Mouse (Mus musculus): ENCODE measurements around the gene Pramel1. TPM values are rescaled to one million over a fixed set of nuclear protein-coding genes. Genes with fewer than 3 reads are reported as not detected.
"Not testable (repeated sequence)": the region's sequence is repeated elsewhere in the genome, so short reads cannot be mapped to it uniquely, and the experiment has no call there.

Pramel1 gene
- polyA plus RNA-seq (2021) = not detected

- DNase-seq (ENCODE audit: low read depth, low spot score) (no peak), ATAC-seq (no peak)
- TF ChIP-seq CTCF (IDR thresholded peaks at IDR 0.05) = no peak
- CTCF ChIA-PET = no interaction called here
- in situ Hi-C loops (cut with MboI; ENCODE audit: low pct_unique_long_range_greater_than_20kb) = no loop called here
- POLR2A ChIA-PET = no interaction called here
- no peaks in the 10 kb centered on the region for H3K27me3 ChIP-seq
Measured at GRCm38 (mm10) chr4:143394181-143394580, at the start of gene Pramel1. Pramel1 (plus strand) TSS chr4:143394428.

DNA sequence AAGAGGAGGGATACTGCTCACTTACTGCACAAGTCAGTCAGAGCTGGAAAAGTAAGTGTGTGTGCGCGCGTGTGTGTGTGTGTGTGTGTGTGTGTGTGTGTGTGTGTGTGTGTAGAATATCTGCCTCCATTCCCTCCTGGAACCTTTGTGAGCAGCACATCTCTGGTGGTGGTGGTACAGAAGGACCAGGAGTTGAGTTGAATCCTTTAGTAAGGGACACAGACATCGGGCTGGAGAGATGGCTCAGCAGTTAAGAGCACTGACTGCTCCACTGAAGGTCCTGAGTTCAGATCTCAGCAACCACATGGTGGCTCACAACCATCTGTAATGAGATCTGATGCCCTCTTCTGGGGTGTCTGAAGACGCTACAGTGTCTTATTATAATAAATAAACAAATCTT, 48.7 kb upstream of the Pramel1 start:
- POLR2A ChIA-PET = not testable (repeated sequence)

DNA sequence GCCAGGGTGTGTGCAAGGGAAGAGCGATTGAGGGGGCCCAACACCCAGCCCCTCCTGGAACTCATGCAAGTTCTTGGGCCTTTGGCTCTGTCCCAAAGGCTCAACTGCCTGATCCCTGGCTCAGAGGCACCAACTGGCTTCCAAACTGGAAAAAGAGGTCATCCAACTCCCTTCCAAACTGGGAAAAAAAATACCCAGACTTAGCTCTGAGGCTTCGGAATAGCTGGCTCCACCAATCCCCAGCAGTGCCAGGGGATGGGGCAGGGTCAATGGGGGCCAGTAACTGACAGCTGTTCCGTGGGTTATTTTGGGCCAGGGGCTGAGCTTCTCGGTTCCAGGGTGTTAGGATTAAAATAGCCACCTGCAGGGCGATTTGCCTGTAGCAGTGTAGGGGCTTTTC, 45.5 kb upstream of the Pramel1 start:
- no peak for ATAC-seq
- ChIA-PET POLR2A (interaction anchor here (0.6 kb wide), 1 partner anchor 24 kb away, joined by 3 read pairs; no protein-coding TSS in a partner anchor), CTCF (interaction anchor here (0.9 kb wide), 1 partner anchor 12 kb away, joined by 3 read pairs; no protein-coding TSS in a partner anchor)
- peaks cover 13% of the 10 kb centered on the region for H3K27me3 ChIP-seq
- in situ Hi-C loops (cut with MboI; ENCODE audit: low pct_unique_long_range_greater_than_20kb) = no loop called here
- DNase-seq (ENCODE audit: low read depth, low spot score) = no peak
- no peak for TF ChIP-seq CTCF (IDR thresholded peaks at IDR 0.05)

More for the DNA sequence above, 48.7 kb upstream of the Pramel1 start:
- DNase-seq (ENCODE audit: low read depth, low spot score); H3K27me3 ChIP-seq; CTCF ChIA-PET; ATAC-seq; in situ Hi-C loops (cut with MboI; ENCODE audit: low pct_unique_long_range_greater_than_20kb): not testable (repeated sequence)

DNA sequence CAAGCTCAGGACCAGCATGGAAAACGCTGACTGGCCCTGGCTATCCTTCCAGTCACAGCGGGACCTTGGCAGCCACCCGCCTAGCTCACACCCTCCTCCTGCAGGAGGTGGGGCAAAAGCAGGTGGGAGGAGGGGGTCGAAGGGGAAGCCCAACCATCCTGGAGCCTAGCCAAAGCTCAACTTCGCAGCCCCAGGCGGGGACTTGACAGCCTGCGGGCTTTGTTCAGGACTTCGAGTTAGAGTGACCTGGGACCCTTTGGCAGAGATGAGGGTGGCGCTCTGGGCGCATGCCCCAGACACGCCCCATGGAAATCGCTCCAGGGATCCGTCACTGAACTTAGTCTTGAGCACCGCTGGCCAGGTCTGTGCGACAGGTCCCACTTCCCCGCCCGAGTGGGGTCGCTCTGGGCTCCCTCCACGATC, 44.7 kb upstream of the Pramel1 start, which contains the start of gene Lrrc38:
TSS of gene Lrrc38 (plus strand) at position 274 of the 423 bp plus-strand sequence.
- in situ Hi-C loops (cut with MboI; ENCODE audit: low pct_unique_long_range_greater_than_20kb) = no loop called here
- ATAC-seq (no peak), DNase-seq (ENCODE audit: low read depth, low spot score) (no peak)
- TF ChIP-seq CTCF (IDR thresholded peaks at IDR 0.05) = no peak
- POLR2A ChIA-PET = interaction anchor here (0.6 kb wide), 1 partner anchor 25 kb away, joined by 3 read pairs; no protein-coding TSS in a partner anchor
- peaks cover 13% of the 10 kb centered on the region for H3K27me3 ChIP-seq
- CTCF ChIA-PET = interaction anchor here (0.9 kb wide), 1 partner anchor 13 kb away, joined by 3 read pairs; no protein-coding TSS in a partner anchor

- TF ChIP-seq CTCF (IDR thresholded peaks at IDR 0.05) = no peak
- H3K27me3 ChIP-seq = peaks cover 13% of the 10 kb centered on the region
- ChIA-PET POLR2A (no interaction called here), CTCF (no interaction called here)
- in situ Hi-C loops (cut with MboI; ENCODE audit: low pct_unique_long_range_greater_than_20kb) = no loop called here
- ATAC-seq = no peak
- no peak for DNase-seq (ENCODE audit: low read depth, low spot score)
Measured at GRCm38 (mm10) chr4:143350047-143351015, 43.9 kb upstream of the Pramel1 start.

DNA sequence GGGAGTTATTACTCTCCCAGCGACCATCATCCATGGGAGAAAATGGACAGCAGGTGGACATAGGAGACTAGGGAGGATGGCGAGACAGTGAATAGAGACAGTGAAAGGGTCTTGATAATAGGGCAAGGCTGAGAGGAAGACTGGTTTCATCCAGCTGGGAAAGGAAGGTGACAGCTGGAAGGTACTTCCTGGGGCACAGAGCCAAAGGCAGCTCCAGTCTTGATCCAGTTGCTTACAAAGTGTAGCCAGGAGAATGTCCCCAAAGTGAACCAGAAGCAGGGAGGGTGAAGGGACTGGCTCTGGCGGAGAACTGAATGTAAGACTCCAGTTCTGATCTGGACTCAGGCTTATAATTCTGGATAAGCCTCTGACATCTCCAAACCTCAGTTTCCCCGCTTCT, 41.9 kb upstream of the Pramel1 start:
- CTCF ChIA-PET = interaction anchor here (0.9 kb wide), 1 partner anchor 28 kb away, joined by 3 read pairs; no protein-coding TSS in a partner anchor
- DNase-seq (ENCODE audit: low read depth, low spot score) = no peak
- H3K27me3 ChIP-seq = peaks cover 13% of the 10 kb centered on the region
- TF ChIP-seq CTCF (IDR thresholded peaks at IDR 0.05) = no peak
- no peak for ATAC-seq
- POLR2A ChIA-PET = no interaction called here
- in situ Hi-C loops (cut with MboI; ENCODE audit: low pct_unique_long_range_greater_than_20kb) = no loop called here

GRCm38 (mm10) chr4:143361520-143361919, 32.7 kb upstream of the Pramel1 start:
- CTCF ChIA-PET = no interaction called here
- no peak for TF ChIP-seq CTCF (IDR thresholded peaks at IDR 0.05)
- POLR2A ChIA-PET = no interaction called here
- ATAC-seq (no peak), DNase-seq (ENCODE audit: low read depth, low spot score) (no peak)
- H3K27me3 ChIP-seq = no peaks in the 10 kb centered on the region
- in situ Hi-C loops (cut with MboI; ENCODE audit: low pct_unique_long_range_greater_than_20kb) = no loop called here

- no peak for TF ChIP-seq CTCF (IDR thresholded peaks at IDR 0.05)
- ChIA-PET POLR2A (no interaction called here), CTCF (no interaction called here)
- peaks cover 6% of the 10 kb centered on the region for H3K27me3 ChIP-seq
- DNase-seq (ENCODE audit: low read depth, low spot score) = no peak
- ATAC-seq = no peak
- in situ Hi-C loops (cut with MboI; ENCODE audit: low pct_unique_long_range_greater_than_20kb) = no loop called here
Measured at GRCm38 (mm10) chr4:143366415-143367041, 27.7 kb upstream of the Pramel1 start.

GRCm38 (mm10) chr4:143379480-143379879, 14.7 kb upstream of the Pramel1 start:
- TF ChIP-seq CTCF (IDR thresholded peaks at IDR 0.05) = no peak
- in situ Hi-C loops (cut with MboI; ENCODE audit: low pct_unique_long_range_greater_than_20kb) = loop anchor here (5.0 kb wide), 1 partner anchor 352 kb away; no protein-coding TSS in a partner anchor
- ChIA-PET CTCF (interaction anchor here (1.3 to 1.6 kb wide), 3 partner anchors 9 to 352 kb away, joined by 3 to 7 read pairs (median 6); no protein-coding TSS in a partner anchor), POLR2A (no interaction called here)
- ATAC-seq (no peak), DNase-seq (ENCODE audit: low read depth, low spot score) (no peak)
- no peaks in the 10 kb centered on the region for H3K27me3 ChIP-seq

DNA sequence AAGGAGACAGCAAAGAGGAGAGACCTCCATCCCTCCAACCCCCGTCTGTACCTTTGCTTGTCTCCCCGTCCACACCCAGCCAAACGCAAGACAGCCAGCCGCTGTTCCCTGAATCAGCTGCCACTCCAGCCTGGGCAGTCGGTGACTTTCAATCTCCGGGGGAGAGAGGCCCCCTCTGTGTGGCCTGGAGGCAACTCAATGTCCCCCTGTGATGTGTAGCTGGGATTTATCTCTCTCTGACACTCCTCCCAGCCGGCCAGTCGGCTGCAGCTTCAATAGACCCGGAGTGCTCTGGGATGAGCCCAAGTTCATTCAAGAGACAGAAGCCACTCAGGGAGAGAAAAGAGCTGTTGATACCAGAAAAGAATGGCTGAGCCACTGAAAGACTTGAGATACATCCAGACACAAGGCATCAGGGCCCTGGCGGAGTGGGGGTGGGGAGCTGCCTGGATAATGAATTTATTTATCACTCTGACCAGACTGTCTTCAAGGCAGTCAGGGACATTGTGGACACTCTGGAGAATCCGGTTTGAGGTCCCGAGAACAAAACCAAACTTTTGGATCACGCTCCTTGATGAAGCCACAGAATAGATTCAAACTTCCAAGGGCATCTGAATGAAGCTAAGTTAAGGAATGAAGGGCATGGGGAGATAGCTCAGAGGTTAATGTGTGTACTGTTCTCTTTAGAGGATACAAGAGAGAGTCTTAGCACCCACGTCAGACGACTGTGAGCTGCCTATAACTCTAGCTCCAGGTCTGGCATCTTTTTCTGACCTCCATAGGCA, 14.1 kb upstream of the Pramel1 start:
- ATAC-seq = no peak
- in situ Hi-C loops (cut with MboI; ENCODE audit: low pct_unique_long_range_greater_than_20kb) = loop anchor here (5.0 kb wide), 1 partner anchor 353 kb away; no protein-coding TSS in a partner anchor
- DNase-seq (ENCODE audit: low read depth, low spot score) = no peak
- no peak for TF ChIP-seq CTCF (IDR thresholded peaks at IDR 0.05)
- ChIA-PET CTCF (interaction anchor here (0.7 to 1.6 kb wide), 10 partner anchors 9 to 1446 kb away, joined by 3 to 7 read pairs (median 4); no protein-coding TSS in a partner anchor), POLR2A (interaction anchor here (0.7 to 1.0 kb wide), 3 partner anchors 60 to 353 kb away, joined by 3 to 4 read pairs (median 3); no protein-coding TSS in a partner anchor)
- no peaks in the 10 kb centered on the region for H3K27me3 ChIP-seq

All from Patski (cell line).